Comparison of ENCODE assay signal across 24 mouse cellular contexts in the genomic region with DNA sequence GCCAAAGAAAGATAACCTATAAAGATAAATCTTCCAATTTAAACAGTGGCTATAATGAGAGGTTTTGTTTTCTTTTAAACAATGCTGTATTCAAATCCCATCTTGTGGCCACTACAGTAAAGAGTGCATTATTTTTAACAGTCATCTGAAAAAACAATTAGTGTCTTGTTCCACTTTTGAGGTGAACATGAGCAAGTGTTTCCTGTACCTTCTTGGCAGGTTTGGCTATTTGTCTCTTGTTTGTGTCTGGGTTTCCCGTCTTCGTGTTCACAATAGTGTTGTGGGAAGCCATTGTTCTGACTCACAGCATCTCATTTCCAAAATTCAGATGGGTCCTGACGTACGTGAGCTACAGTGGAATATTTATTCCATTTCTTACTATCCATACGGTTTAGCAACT. TPM values are rescaled to one million over a fixed set of nuclear protein-coding genes. Genes with fewer than 3 reads are reported as not detected.
DNase-seq lines count a peak whose midpoint lies in the region; TF ChIP-seq lines count a peak whose summit lies in the region.
"Had no signal": no experiment of that assay in that cellular context is flagged by ENCODE, and none has a peak within 500 bp of the region (broad histone marks: within the 10 kb centered on the region; RNA-seq: fewer than 3 reads in every experiment).

No protein-coding gene starts in this region.

- WGBS in heart, adult 2 months = 56% methylated on average over 5 of the region's 5 CpGs
- 67% methylated on average over 5 of the region's 5 CpGs for WGBS in kidney, adult 2 months

- H3K4me3 ChIP-seq in heart, adult 2 months = no peak overlapping the region
- H3K4me3 ChIP-seq in kidney, adult 2 months (ENCODE audit: insufficient read depth, low read depth, low read length) = no peak overlapping the region
- H3K4me3 ChIP-seq in brown adipose tissue, adult 24 weeks (ENCODE audit: insufficient read depth, low read depth, low read length) = no peak overlapping the region
- H3K4me3 ChIP-seq: forebrain, embryonic 10.5 days; forebrain, embryonic 13.5 days; heart, embryonic 15.5 days; hindbrain, embryonic 10.5 days had no signal

- no peak for TF ChIP-seq POLR2A in heart, adult 2 months (IDR thresholded peaks at IDR 0.05; ENCODE audit: insufficient read depth, low read depth, low read length)
- no peak for TF ChIP-seq POLR2A in kidney, adult 2 months (IDR thresholded peaks at IDR 0.05; ENCODE audit: low read depth, low read length)

- intact Hi-C loops in heart, adult 2 months (cut with DNase I) = loop anchor here (2.0 kb wide), 5 partner anchors 15 to 55 kb away; a partner anchor contains a TSS
- intact Hi-C loops in heart, postnatal 10 days (cut with DNase I) = no loop called here

- peak overlapping the region; percentile 86 for H3K27ac ChIP-seq in heart, adult 2 months
- no peak overlapping the region for H3K27ac ChIP-seq in kidney, adult 2 months (ENCODE audit: insufficient read depth, low read depth, low read length)
- peak overlapping the region; percentile 85 for H3K27ac ChIP-seq in brown adipose tissue, adult 24 weeks (replicated peaks; ENCODE audit: low read depth, low read length)
- H3K27ac ChIP-seq: forebrain, embryonic 13.5 days; hindbrain, embryonic 10.5 days; hindbrain, embryonic 14.5 days; hindbrain, postnatal 0 days had no signal

- TF ChIP-seq CTCF in heart, adult 2 months (IDR thresholded peaks at IDR 0.05) = peak; percentile 38
- no peak for TF ChIP-seq CTCF in kidney, adult 2 months (conservative IDR thresholded peaks at IDR 0.05; ENCODE audit: insufficient read depth, insufficient read length, low read depth, low read length)

- no peaks in the 10 kb centered on the region for H3K79me2 ChIP-seq in heart, adult 2 months (replicated peaks; ENCODE audit: control insufficient read depth, insufficient read depth, low read length)

- DNase-seq in heart, adult 2 months = no peak
- DNase-seq in heart, postnatal 10 days = no peak
- DNase-seq in kidney, adult 2 months = peak; percentile 68
- no peak for DNase-seq in kidney, postnatal 25 days
- DNase-seq in frontal cortex, postnatal 36 days (ENCODE audit: low spot score in 2 of 2) = no peak
- DNase-seq: adrenal gland, adult 8-10 months; adrenal gland, postnatal 25 days; cerebellum, adult 18-20 months; cerebellum, adult 9-10 months; cerebellum, postnatal 14 days; gastrocnemius, postnatal 36 days; heart, postnatal 14 days; kidney, adult 18-20 months had no signal

- H3K36me3 ChIP-seq in heart, adult 2 months (ENCODE audit: control insufficient read depth, insufficient read depth, low read length) = peaks cover 46% of the 10 kb centered on the region
- no peaks in the 10 kb centered on the region for H3K36me3 ChIP-seq in kidney, adult 2 months (ENCODE audit: control insufficient read depth, insufficient read depth, low read length)
- H3K36me3 ChIP-seq: heart, embryonic 15.5 days; hindbrain, embryonic 10.5 days had no signal

- no peaks in the 10 kb centered on the region for H3K27me3 ChIP-seq in heart, adult 2 months (ENCODE audit: control insufficient read depth, insufficient read depth, low read length)
- no peaks in the 10 kb centered on the region for H3K27me3 ChIP-seq in kidney, adult 2 months (replicated peaks; ENCODE audit: control insufficient read depth, insufficient read depth, low read length)
- H3K27me3 ChIP-seq: forebrain, embryonic 13.5 days; heart, embryonic 15.5 days had no signal

- TF ChIP-seq EP300 in heart, adult 2 months (IDR thresholded peaks at IDR 0.05; ENCODE audit: insufficient read depth, low read depth, low read length) = no peak

- H3K4me1 ChIP-seq in heart, adult 2 months (ENCODE audit: control insufficient read depth, insufficient read depth, low read length) = peaks cover 50% of the 10 kb centered on the region
- H3K4me1 ChIP-seq in kidney, adult 2 months (ENCODE audit: control insufficient read depth, insufficient read depth, low read length) = peaks cover 3% of the 10 kb centered on the region
- peaks cover 67% of the 10 kb centered on the region for H3K4me1 ChIP-seq in brown adipose tissue, adult 24 weeks (ENCODE audit: control insufficient read depth, insufficient read depth, insufficient read length, low read length)

- no peak overlapping the region for H3K9ac ChIP-seq in heart, adult 2 months (ENCODE audit: low read depth, low read length)
- H3K9ac ChIP-seq: forebrain, embryonic 13.5 days; heart, embryonic 15.5 days; hindbrain, embryonic 14.5 days had no signal

RNA-seq across cellular contexts. Expression of a gene that starts 55.0 kb away (rescaled TPM):
- 100 to 1,000 TPM; 221 to 311 TPM for total RNA-seq in heart, adult 2 months (2021)
- 258 and 384 TPM in 2 replicates for polyA plus RNA-seq in heart, adult 2 months (2012; rRNA removed)
- 1,000 to 10,000 TPM; 1,260 to 1,378 TPM for total RNA-seq in heart, postnatal 10 days (2021)
- polyA plus RNA-seq in kidney, adult 2 months (2012; rRNA removed) = 216 and 304 TPM in 2 replicates
- 142 and 186 TPM in 2 replicates for polyA plus RNA-seq in brown adipose tissue, adult 24 weeks (2012; ENCODE audit: insufficient read depth, insufficient read length, missing spikeins)
- total RNA-seq: MEL had no signal
- polyA plus RNA-seq: activated CD4-positive, CD25-positive, alpha-beta regulatory T cell, adult 4 months had no signal

RNA-seq across cellular contexts. Expression of a gene that starts 55.1 kb away (rescaled TPM):
- total RNA-seq in heart, adult 2 months (2021) = 100 to 1,000 TPM; 139 to 172 TPM
- 104 and 139 TPM in 2 replicates for polyA plus RNA-seq in heart, adult 2 months (2012; rRNA removed)
- total RNA-seq in heart, postnatal 10 days (2021) = 100 to 1,000 TPM; 697 to 713 TPM
- polyA plus RNA-seq in kidney, adult 2 months (2012; rRNA removed) = 75.6 and 83.5 TPM in 2 replicates
- 51.1 and 77.2 TPM in 2 replicates for polyA plus RNA-seq in brown adipose tissue, adult 24 weeks (2012; ENCODE audit: insufficient read depth, insufficient read length, missing spikeins)
- polyA plus RNA-seq: activated CD4-positive, CD25-positive, alpha-beta regulatory T cell, adult 4 months; CD4-positive, CD25-positive, alpha-beta regulatory T cell, adult 4 months; inflammation-experienced regulatory T-cells, adult 6 months had no signal
